Comparison of ENCODE assay signal across 9 mouse cellular contexts in genomic region chr10:85929208-85929591, GRCm38 (mm10). TPM values are rescaled to one million over a fixed set of nuclear protein-coding genes. Genes with fewer than 3 reads are reported as not detected.
A peak's percentile ranks its signal among the peaks of the same experiment; 100 is the strongest.
DNase-seq lines count a peak whose midpoint lies in the region; ATAC-seq and TF ChIP-seq lines count a peak whose summit lies in the region.
"Had no signal": no experiment of that assay in that cellular context is flagged by ENCODE, and none has a peak within 500 bp of the region (broad histone marks: within the 10 kb centered on the region; RNA-seq: fewer than 3 reads in every experiment).

No protein-coding gene starts in this region.

- peaks cover 36% of the 10 kb centered on the region for H3K27me3 ChIP-seq in kidney, embryonic 15.5 days
- peaks cover 31% of the 10 kb centered on the region for H3K27me3 ChIP-seq in hindbrain, embryonic 10.5 days (ENCODE audit: insufficient read depth, poor library complexity, severe bottlenecking)
- no peaks in the 10 kb centered on the region for H3K27me3 ChIP-seq in midbrain, embryonic 14.5 days (ENCODE audit: control insufficient read depth, insufficient read depth, low read length)
- H3K27me3 ChIP-seq in kidney, adult 2 months (replicated peaks; ENCODE audit: control insufficient read depth, insufficient read depth, low read length) = no peaks in the 10 kb centered on the region

- H3K4me1 ChIP-seq in kidney, embryonic 15.5 days = peaks cover 19% of the 10 kb centered on the region
- peaks cover 23% of the 10 kb centered on the region for H3K4me1 ChIP-seq in hindbrain, embryonic 10.5 days (replicated peaks)
- H3K4me1 ChIP-seq in midbrain, embryonic 14.5 days (ENCODE audit: control insufficient read depth, insufficient read depth, low read length) = peaks cover 11% of the 10 kb centered on the region
- H3K4me1 ChIP-seq in kidney, adult 2 months (ENCODE audit: control insufficient read depth, insufficient read depth, low read length) = peaks cover 4% of the 10 kb centered on the region; the same call in 1 of the 2 replicates

- 42% methylated on average over 11 of the region's 11 CpGs for WGBS in kidney, embryonic 15.5 days
- 57% methylated on average over 11 of the region's 11 CpGs for WGBS in hindbrain, embryonic 10.5 days
- 45% methylated on average over 11 of the region's 11 CpGs for WGBS in midbrain, embryonic 14.5 days
- 35% methylated on average over 11 of the region's 11 CpGs for WGBS in kidney, adult 2 months

- H3K9ac ChIP-seq in kidney, embryonic 15.5 days = peak overlapping the region; percentile 49; the same call in 1 of the 2 replicates
- H3K9ac ChIP-seq in midbrain, embryonic 14.5 days (replicated peaks; ENCODE audit: low read length) = peak overlapping the region; percentile 57; the same call in 1 of the 2 replicates

- H3K9me3 ChIP-seq in kidney, embryonic 15.5 days (replicated peaks) = no peaks in the 10 kb centered on the region
- H3K9me3 ChIP-seq in hindbrain, embryonic 10.5 days = no peaks in the 10 kb centered on the region
- no peaks in the 10 kb centered on the region for H3K9me3 ChIP-seq in midbrain, embryonic 14.5 days (ENCODE audit: control insufficient read depth, low read length)

- H3K4me2 ChIP-seq in kidney, embryonic 15.5 days = peak overlapping the region; percentile 98
- H3K4me2 ChIP-seq in midbrain, embryonic 14.5 days (ENCODE audit: low read length) = peak overlapping the region; percentile 88

- no peak for ATAC-seq in kidney, embryonic 15.5 days (replicated peaks; ENCODE audit: low FRiP score)
- ATAC-seq in midbrain, embryonic 14.5 days (ENCODE audit: low FRiP score, low TSS enrichment) = no peak

- H3K36me3 ChIP-seq in kidney, embryonic 15.5 days = no peaks in the 10 kb centered on the region
- H3K36me3 ChIP-seq in hindbrain, embryonic 10.5 days = no peaks in the 10 kb centered on the region
- H3K36me3 ChIP-seq in midbrain, embryonic 14.5 days (ENCODE audit: control insufficient read depth, insufficient read depth, low read length) = no peaks in the 10 kb centered on the region
- H3K36me3 ChIP-seq in kidney, adult 2 months (ENCODE audit: control insufficient read depth, insufficient read depth, low read length) = no peaks in the 10 kb centered on the region

- TF ChIP-seq CTCF in brain, embryonic 14.5 days (IDR thresholded peaks at IDR 0.05; ENCODE audit: borderline replicate concordance, extremely low read depth, insufficient read depth, insufficient read length) = no peak
- TF ChIP-seq CTCF in kidney, adult 2 months (conservative IDR thresholded peaks at IDR 0.05; ENCODE audit: insufficient read depth, insufficient read length, low read depth, low read length) = no peak

- no peak for DNase-seq in kidney, postnatal 36 days
- peak; percentile 27 for DNase-seq in brain, embryonic 14.5 days (ENCODE audit: low read depth)
- no peak for DNase-seq in hindbrain, embryonic 10.5 days (ENCODE audit: low spot score)
- peak; percentile 42 for DNase-seq in midbrain, embryonic 14.5 days
- no peak for DNase-seq in right cerebral cortex, postnatal 14 days
- no peak for DNase-seq in left cerebral cortex, adult 9 months (ENCODE audit: low spot score in 2 of 2)
- DNase-seq in kidney, adult 2 months = no peak

- TF ChIP-seq POLR2A in brain, embryonic 14.5 days (IDR thresholded peaks at IDR 0.05; ENCODE audit: borderline replicate concordance, extremely low read depth, insufficient read depth, insufficient read length, poor library complexity, severe bottlenecking) = no peak
- TF ChIP-seq POLR2A in kidney, adult 2 months (IDR thresholded peaks at IDR 0.05; ENCODE audit: low read depth, low read length) = no peak

- H3K27ac ChIP-seq in kidney, embryonic 15.5 days = no peak overlapping the region
- peak overlapping the region; percentile 23; the same call in 1 of the 2 replicates for H3K27ac ChIP-seq in hindbrain, embryonic 10.5 days
- no peak overlapping the region for H3K27ac ChIP-seq in midbrain, embryonic 14.5 days (replicated peaks; ENCODE audit: low read depth, low read length)
- no peak overlapping the region for H3K27ac ChIP-seq in kidney, adult 2 months (ENCODE audit: insufficient read depth, low read depth, low read length)

- peak overlapping the region; percentile 59 for H3K4me3 ChIP-seq in kidney, embryonic 15.5 days (replicated peaks)
- H3K4me3 ChIP-seq in hindbrain, embryonic 10.5 days = peak overlapping the region; percentile 63
- H3K4me3 ChIP-seq in midbrain, embryonic 14.5 days (replicated peaks; ENCODE audit: low read depth, low read length) = peak overlapping the region; percentile 50
- H3K4me3 ChIP-seq in kidney, adult 2 months (ENCODE audit: insufficient read depth, low read depth, low read length) = no peak overlapping the region

RNA-seq across cellular contexts. Expression of gene Ascl4, which starts 1.7 kb away (rescaled TPM):
- 0.68 and 1.6 TPM in 2 replicates for polyA plus RNA-seq in kidney, embryonic 15.5 days (2015; fragmentation: Nextera tagmentation; extraction: Ambion mirVana)
- polyA plus RNA-seq in brain, embryonic 14.5 days (2012; rRNA removed) = 0.33 and 0.42 TPM in 2 replicates
- 0.31 and 0.39 TPM in 2 replicates for polyA plus RNA-seq in hindbrain, embryonic 10.5 days (2016; fragmentation: Nextera tagmentation; extraction: Ambion mirVana)
- 1.6 and 1.8 TPM in 2 replicates for polyA plus RNA-seq in midbrain, embryonic 14.5 days (2014; fragmentation: Nextera tagmentation; extraction: Ambion mirVana)
- 0.33 and 0.36 TPM in 2 replicates for polyA plus RNA-seq in kidney, adult 2 months (2012; rRNA removed)
- polyA plus RNA-seq: erythroblast, embryonic 14.5 days had no signal

RNA-seq across cellular contexts. Expression of gene Prdm4, which starts 12.3 kb away (rescaled TPM):
- 15.7 and 18.3 TPM in 2 replicates for polyA plus RNA-seq in kidney, embryonic 15.5 days (2015; fragmentation: Nextera tagmentation; extraction: Ambion mirVana)
- polyA plus RNA-seq in brain, embryonic 14.5 days (2012; rRNA removed) = 58.2 and 59.3 TPM in 2 replicates
- polyA plus RNA-seq in hindbrain, embryonic 10.5 days (2016; fragmentation: Nextera tagmentation; extraction: Ambion mirVana) = 26.1 and 30.3 TPM in 2 replicates
- 27.6 and 32.9 TPM in 2 replicates for polyA plus RNA-seq in midbrain, embryonic 14.5 days (2014; fragmentation: Nextera tagmentation; extraction: Ambion mirVana)
- 15.4 and 19.8 TPM in 2 replicates for polyA plus RNA-seq in kidney, adult 2 months (2012; rRNA removed)

RNA-seq across cellular contexts. Expression of gene Rtcb, which starts 28.4 kb away (rescaled TPM):
- 183 and 194 TPM in 2 replicates for polyA plus RNA-seq in kidney, embryonic 15.5 days (2015; fragmentation: Nextera tagmentation; extraction: Ambion mirVana)
- 150 and 156 TPM in 2 replicates for polyA plus RNA-seq in brain, embryonic 14.5 days (2012; rRNA removed)
- 192 and 211 TPM in 2 replicates for polyA plus RNA-seq in hindbrain, embryonic 10.5 days (2016; fragmentation: Nextera tagmentation; extraction: Ambion mirVana)
- 169 and 178 TPM in 2 replicates for polyA plus RNA-seq in midbrain, embryonic 14.5 days (2014; fragmentation: Nextera tagmentation; extraction: Ambion mirVana)
- polyA plus RNA-seq in kidney, adult 2 months (2012; rRNA removed) = 63.6 and 80.4 TPM in 2 replicates

Comparison
In these comparisons a context has a peak if more than half of its experiments do, and no peak if none do; other contexts are left out.
1. DNase-seq: peak in brain, embryonic 14.5 days (single experiment) and midbrain, embryonic 14.5 days (single experiment); none in kidney, postnatal 36 days (0 of 2), hindbrain, embryonic 10.5 days (single experiment), right cerebral cortex, postnatal 14 days (single experiment), left cerebral cortex, adult 9 months (0 of 2) and kidney, adult 2 months (single experiment).